Mouse (Mus musculus) midbrain, embryonic 14.5 days (tissue): ENCODE data around the gene Pak2. TPM values are rescaled to one million over a fixed set of nuclear protein-coding genes. Genes with fewer than 3 reads are reported as not detected.
"Not testable (repeated sequence)": the region's sequence is repeated elsewhere in the genome, so short reads cannot be mapped to it uniquely, and the experiment has no call there.

ENCODE experiments used
- ATAC-seq: fragments of 200-750 bp; cut with Nextera tagmentation; 2 replicates; pipeline ENCODE4 v1.8.0; 2017; ENCODE audit warnings: moderate number of reproducible peaks, moderate library complexity; ENCODE audit not compliant: low FRiP score, low TSS enrichment
- DNase-seq: peaks from one replicate; pipeline ENCODE4 v3.0.0-alpha.2; 2015
- H3K27ac ChIP-seq: fragments of 300-500 bp; sonication (generic); replicated peaks from 2 replicates; pipeline ENCODE4 v1.5.1; 2014; ENCODE audit warnings: mild to moderate bottlenecking, low read depth, low read length, moderate library complexity
- H3K27me3 ChIP-seq: fragments of 300-500 bp; sonication (generic); 2 replicates; pipeline ENCODE4 v1.6.1; 2014; ENCODE audit warnings: low read length, control low read depth, mixed read lengths; ENCODE audit not compliant: control insufficient read depth, insufficient read depth
- H3K36me3 ChIP-seq: fragments of 300-500 bp; sonication (generic); 2 replicates; pipeline ENCODE4 v1.6.1; 2014; ENCODE audit warnings: low read length, control low read depth; ENCODE audit not compliant: control insufficient read depth, insufficient read depth
- H3K4me1 ChIP-seq: fragments of 300-500 bp; sonication (generic); 2 replicates; pipeline ENCODE4 v1.6.1; 2014; ENCODE audit warnings: mild to moderate bottlenecking, antibody characterized with exemption, low read length, control low read depth; ENCODE audit not compliant: control insufficient read depth, insufficient read depth
- H3K4me2 ChIP-seq: fragments of 300-500 bp; sonication (generic); 2 replicates; pipeline ENCODE4 v1.6.1; 2014; ENCODE audit warnings: mild to moderate bottlenecking, low read length, moderate library complexity
- H3K4me3 ChIP-seq: fragments of 300-500 bp; sonication (generic); replicated peaks from 2 replicates; pipeline ENCODE4 v1.5.1; 2014; ENCODE audit warnings: low read depth, low read length
- H3K9ac ChIP-seq: fragments of 300-500 bp; sonication (generic); replicated peaks from 2 replicates; pipeline ENCODE4 v1.6.1; 2014; ENCODE audit warnings: mild to moderate bottlenecking, low read length, moderate library complexity
- H3K9me3 ChIP-seq: fragments of 300-500 bp; sonication (generic); 2 replicates; pipeline ENCODE4 v1.6.1; 2016; ENCODE audit warnings: low read length, control low read depth, mixed read lengths; ENCODE audit not compliant: control insufficient read depth
- WGBS: fragments of 180-500 bp; shearing (Covaris S2); extraction: QIAGEN DNeasy Blood & Tissue Kit; methylation state at CpG from one replicate; pipeline ENCODE4 v1.1.7; 2014; 5-methylcytosine and 5-hydroxymethylcytosine counted together
- polyA plus RNA-seq: library from polyadenylated mRNA; unstranded; fragments of >200 nt; fragmentation: Nextera tagmentation; extraction: Ambion mirVana; gene quantifications from 2 replicates; pipeline ENCODE4 v1.2.1, GENCODE M21; 2014

Gene Pak2
- polyA plus RNA-seq, 1 experiment from 2014 or later, result 47.2 TPM

- Histone ChIP-seq H3K4me2 (no peak overlapping the region; the same call in 1 of the 2 replicates), H3K4me3 (no peak overlapping the region), H3K9ac (no peak overlapping the region), H3K4me1 (peaks cover 20% of the 10 kb centered on the region), H3K36me3 (no peaks in the 10 kb centered on the region), H3K27me3 (no peaks in the 10 kb centered on the region), H3K9me3 (no peaks in the 10 kb centered on the region), H3K27ac (no peak overlapping the region)
- no peak for DNase-seq
- WGBS, result 85% methylated on average over 3 of the region's 3 CpGs
- no peak for ATAC-seq
Measured at GRCm38 (mm10) chr16:32076406-32076805, 2.7 kb downstream of the Pak2 start.

- no peak for ATAC-seq
- H3K9ac ChIP-seq, result no peak overlapping the region
- no peak overlapping the region for H3K4me2 ChIP-seq
- H3K4me3 ChIP-seq, result no peak overlapping the region
- WGBS, result 74% methylated on average over 1 of the region's 1 CpGs
- no peak overlapping the region for H3K27ac ChIP-seq
- H3K27me3 ChIP-seq, result no peaks in the 10 kb centered on the region
- no peaks in the 10 kb centered on the region for H3K36me3 ChIP-seq
- no peak for DNase-seq
- no peaks in the 10 kb centered on the region for H3K9me3 ChIP-seq
- H3K4me1 ChIP-seq, result peaks cover 20% of the 10 kb centered on the region
Measured at GRCm38 (mm10) chr16:32075762-32076161, 3.4 kb downstream of the Pak2 start.

GRCm38 (mm10) chr16:32070070-32070469 is 9.1 kb downstream of the Pak2 start:
- not testable (repeated sequence) for H3K36me3 ChIP-seq, H3K9me3 ChIP-seq, H3K4me3 ChIP-seq, H3K27me3 ChIP-seq, H3K9ac ChIP-seq, H3K4me2 ChIP-seq, ATAC-seq, H3K27ac ChIP-seq, DNase-seq, H3K4me1 ChIP-seq
- WGBS, result 92% methylated on average over 4 of the region's 4 CpGs

GRCm38 (mm10) chr16:32068389-32069300 is 10.5 kb downstream of the Pak2 start:
- ATAC-seq, result no peak
- H3K27me3 ChIP-seq, result no peaks in the 10 kb centered on the region
- H3K9ac ChIP-seq, result no peak overlapping the region
- no peak overlapping the region for H3K27ac ChIP-seq
- WGBS, result 89% methylated on average over 12 of the region's 12 CpGs
- no peak overlapping the region for H3K4me2 ChIP-seq
- H3K4me1 ChIP-seq, result no peaks in the 10 kb centered on the region
- no peaks in the 10 kb centered on the region for H3K9me3 ChIP-seq
- H3K36me3 ChIP-seq, result no peaks in the 10 kb centered on the region
- DNase-seq, result no peak
- no peak overlapping the region for H3K4me3 ChIP-seq

- ATAC-seq (no peak), DNase-seq (no peak)
- no peaks in the 10 kb centered on the region for H3K9me3 ChIP-seq
- H3K4me1 ChIP-seq, result no peaks in the 10 kb centered on the region
- H3K27ac ChIP-seq, result no peak overlapping the region
- WGBS, result 97% methylated on average over 1 of the region's 1 CpGs
- H3K27me3 ChIP-seq, result no peaks in the 10 kb centered on the region
- H3K4me3 ChIP-seq, result no peak overlapping the region
- no peaks in the 10 kb centered on the region for H3K36me3 ChIP-seq
- no peak overlapping the region for H3K9ac ChIP-seq
- no peak overlapping the region for H3K4me2 ChIP-seq
Measured at GRCm38 (mm10) chr16:32066899-32067298, 12.2 kb downstream of the Pak2 start.

- no peak overlapping the region for H3K27ac ChIP-seq
Measured at GRCm38 (mm10) chr16:32063900-32064299, 15.2 kb downstream of the Pak2 start.

GRCm38 (mm10) chr16:32062226-32062625 is 16.9 kb downstream of the Pak2 start:
- no peak overlapping the region for H3K4me3 ChIP-seq

More at GRCm38 (mm10) chr16:32063900-32064299, 15.2 kb downstream of the Pak2 start:
- WGBS, result 90% methylated on average over 7 of the region's 7 CpGs
- no peak overlapping the region for H3K4me3 ChIP-seq
- no peak overlapping the region for H3K9ac ChIP-seq
- no peaks in the 10 kb centered on the region for H3K27me3 ChIP-seq
- no peaks in the 10 kb centered on the region for H3K4me1 ChIP-seq
- no peaks in the 10 kb centered on the region for H3K9me3 ChIP-seq
- DNase-seq (no peak), ATAC-seq (no peak)
- H3K4me2 ChIP-seq, result no peak overlapping the region
- no peaks in the 10 kb centered on the region for H3K36me3 ChIP-seq

GRCm38 (mm10) chr16:32059840-32060523 is 19.2 kb downstream of the Pak2 start:
- no peaks in the 10 kb centered on the region for H3K4me1 ChIP-seq

More at GRCm38 (mm10) chr16:32062226-32062625, 16.9 kb downstream of the Pak2 start:
- Histone ChIP-seq H3K36me3 (no peaks in the 10 kb centered on the region), H3K9me3 (no peaks in the 10 kb centered on the region), H3K27ac (no peak overlapping the region), H3K4me2 (no peak overlapping the region), H3K4me1 (no peaks in the 10 kb centered on the region), H3K9ac (no peak overlapping the region), H3K27me3 (no peaks in the 10 kb centered on the region)
- ATAC-seq (no peak), DNase-seq (no peak)
- 87% methylated on average over 2 of the region's 2 CpGs for WGBS

More at GRCm38 (mm10) chr16:32059840-32060523, 19.2 kb downstream of the Pak2 start:
- WGBS, result 83% methylated on average over 6 of the region's 6 CpGs
- no peak for DNase-seq
- H3K27ac ChIP-seq, result no peak overlapping the region
- no peaks in the 10 kb centered on the region for H3K36me3 ChIP-seq
- H3K9ac ChIP-seq, result no peak overlapping the region
- no peaks in the 10 kb centered on the region for H3K27me3 ChIP-seq
- no peak overlapping the region for H3K4me2 ChIP-seq
- no peaks in the 10 kb centered on the region for H3K9me3 ChIP-seq
- no peak for ATAC-seq
- no peak overlapping the region for H3K4me3 ChIP-seq
